Mouse (Mus musculus) limb, embryonic 11.5 days (tissue): ENCODE data around the gene Tom1l1. TPM values are rescaled to one million over a fixed set of nuclear protein-coding genes. Genes with fewer than 3 reads are reported as not detected.
"Not testable (repeated sequence)": the region's sequence is repeated elsewhere in the genome, so short reads cannot be mapped to it uniquely, and the experiment has no call there.

Experiments used
- ATAC-seq: fragments of 200-750 bp; cut with Nextera tagmentation; 2 replicates; pipeline ENCODE4 v1.8.0; 2017; ENCODE audit warnings: low read depth; ENCODE audit not compliant: insufficient number of reproducible peaks, low FRiP score, low TSS enrichment
- DNase-seq: peaks from one replicate; pipeline ENCODE4 v3.0.0-alpha.2; 2015; ENCODE audit warnings: low spot score
- H3K27ac ChIP-seq: fragments of 300-500 bp; sonication (generic); replicated peaks from 2 replicates; pipeline ENCODE4 v1.5.1; 2014; ENCODE audit warnings: low read depth, mild to moderate bottlenecking, low read length
- H3K27me3 ChIP-seq: fragments of 300-500 bp; sonication (generic); 2 replicates; pipeline ENCODE4 v1.6.1; 2014; ENCODE audit warnings: mild to moderate bottlenecking, low read length, mixed read lengths; ENCODE audit not compliant: control insufficient read depth, insufficient read depth
- H3K36me3 ChIP-seq: fragments of 300-500 bp; sonication (generic); 2 replicates; pipeline ENCODE4 v1.6.1; 2014; ENCODE audit warnings: mild to moderate bottlenecking, low read length, moderate library complexity, mixed read lengths; ENCODE audit not compliant: control insufficient read depth, insufficient read depth
- H3K4me1 ChIP-seq: fragments of 300-500 bp; sonication (generic); 2 replicates; pipeline ENCODE4 v1.6.1; 2014; ENCODE audit warnings: low read length, mixed read lengths; ENCODE audit not compliant: control insufficient read depth, insufficient read depth
- H3K4me2 ChIP-seq: fragments of 300-500 bp; sonication (generic); 2 replicates; pipeline ENCODE4 v1.6.1; 2014; ENCODE audit warnings: low read depth, mild to moderate bottlenecking, moderate library complexity; ENCODE audit not compliant: severe bottlenecking
- H3K4me3 ChIP-seq: fragments of 300-500 bp; sonication (generic); 2 replicates; pipeline ENCODE4 v1.5.1; 2014; ENCODE audit warnings: low read depth, low read length
- H3K9ac ChIP-seq: fragments of 300-500 bp; sonication (generic); 2 replicates; pipeline ENCODE4 v1.6.1; 2014; ENCODE audit warnings: mild to moderate bottlenecking, low read length
- H3K9me3 ChIP-seq: fragments of 300-500 bp; sonication (generic); 2 replicates; pipeline ENCODE4 v1.6.1; 2016; ENCODE audit warnings: low read length; ENCODE audit not compliant: control insufficient read depth
- WGBS: fragments of 180-500 bp; shearing (Covaris S2); extraction: QIAGEN DNeasy Blood & Tissue Kit; methylation state at CpG from one replicate; pipeline ENCODE4 v1.1.7; 2014; 5-methylcytosine and 5-hydroxymethylcytosine counted together
- polyA plus RNA-seq: library from polyadenylated mRNA; unstranded; fragments of >200 nt; fragmentation: Nextera tagmentation; extraction: Ambion mirVana; gene quantifications from 2 replicates; pipeline ENCODE4 v1.2.1, GENCODE M21; 2014

Gene Tom1l1
- polyA plus RNA-seq: 13.2 and 14.3 TPM in 2 replicates

- WGBS: 7% methylated on average over 47 of the region's 47 CpGs
- no peak within 1 kb of the TSS for H3K27ac ChIP-seq
These were observed at the start of gene Tom1l1 for GRCm38 (mm10) chr11:90687460-90688416. Gene Tom1l1, minus strand, starts transcription at chr11:90688366.

GRCm38 (mm10) chr11:90733575-90733974 is 45.4 kb upstream of the Tom1l1 start:
- Histone ChIP-seq H3K9me3 (no peaks in the 10 kb centered on the region), H3K4me2 (no peak overlapping the region), H3K36me3 (no peaks in the 10 kb centered on the region), H3K27me3 (no peaks in the 10 kb centered on the region), H3K4me1 (no peaks in the 10 kb centered on the region), H3K9ac (no peak overlapping the region), H3K4me3 (no peak overlapping the region), H3K27ac (no peak overlapping the region)
- DNase-seq (no peak), ATAC-seq (no peak)
- 65% methylated on average over 4 of the region's 4 CpGs for WGBS

More at GRCm38 (mm10) chr11:90687460-90688416, at the start of gene Tom1l1:
- no peaks in the 10 kb centered on the region for H3K36me3 ChIP-seq
- 0 out of 2 replicates have a peak, but pooled peaks cover 2% of the 10 kb centered on the region for H3K27me3 ChIP-seq
- peak within 1 kb of the TSS; percentile 55 for H3K4me3 ChIP-seq
- no peaks in the 10 kb centered on the region for H3K9me3 ChIP-seq
- H3K9ac ChIP-seq: peak within 1 kb of the TSS; percentile 56
- ATAC-seq: peak; percentile 81
- peak within 1 kb of the TSS; percentile 81 for H3K4me2 ChIP-seq
- DNase-seq: peak; percentile 73
- peaks cover 4% of the 10 kb centered on the region; the same call in 1 of the 2 replicates for H3K4me1 ChIP-seq

- Histone ChIP-seq H3K4me3 (no peak overlapping the region), H3K27ac (no peak overlapping the region), H3K9me3 (no peaks in the 10 kb centered on the region), H3K4me2 (no peak overlapping the region), H3K27me3 (no peaks in the 10 kb centered on the region), H3K4me1 (no peaks in the 10 kb centered on the region), H3K36me3 (no peaks in the 10 kb centered on the region), H3K9ac (no peak overlapping the region)
- no peak for ATAC-seq
- WGBS: 80% methylated on average over 10 of the region's 10 CpGs
- DNase-seq: no peak
These were observed 39.4 kb upstream of the Tom1l1 start for GRCm38 (mm10) chr11:90727354-90728125.

- WGBS: 85% methylated on average over 10 of the region's 10 CpGs
- no peaks in the 10 kb centered on the region for H3K4me1 ChIP-seq
- no peak for ATAC-seq
- no peaks in the 10 kb centered on the region for H3K9me3 ChIP-seq
- no peak overlapping the region for H3K4me3 ChIP-seq
- no peaks in the 10 kb centered on the region for H3K36me3 ChIP-seq
- no peak overlapping the region for H3K27ac ChIP-seq
- H3K4me2 ChIP-seq: no peak overlapping the region
- no peak overlapping the region for H3K9ac ChIP-seq
- DNase-seq: no peak
- H3K27me3 ChIP-seq: no peaks in the 10 kb centered on the region
These were observed 38.6 kb upstream of the Tom1l1 start for GRCm38 (mm10) chr11:90726730-90727129.

GRCm38 (mm10) chr11:90722304-90722703 is 34.1 kb upstream of the Tom1l1 start:
- H3K4me1 ChIP-seq: no peaks in the 10 kb centered on the region
- H3K4me3 ChIP-seq: no peak overlapping the region
- DNase-seq (no peak), ATAC-seq (no peak)
- no peak overlapping the region for H3K4me2 ChIP-seq
- H3K36me3 ChIP-seq: no peaks in the 10 kb centered on the region
- no peaks in the 10 kb centered on the region for H3K9me3 ChIP-seq
- no peak overlapping the region for H3K9ac ChIP-seq
- no peak overlapping the region for H3K27ac ChIP-seq
- no peaks in the 10 kb centered on the region for H3K27me3 ChIP-seq
- 78% methylated on average over 3 of the region's 3 CpGs for WGBS

- WGBS: 87% methylated on average over 3 of the region's 3 CpGs
- no peak for ATAC-seq
These were observed 29.6 kb upstream of the Tom1l1 start for GRCm38 (mm10) chr11:90717719-90718118.

GRCm38 (mm10) chr11:90711596-90711995 is 23.4 kb upstream of the Tom1l1 start:
- Histone ChIP-seq H3K4me2 (no peak overlapping the region), H3K27ac (no peak overlapping the region), H3K4me1 (no peaks in the 10 kb centered on the region), H3K9me3 (no peaks in the 10 kb centered on the region), H3K9ac (no peak overlapping the region), H3K4me3 (no peak overlapping the region), H3K27me3 (no peaks in the 10 kb centered on the region), H3K36me3 (no peaks in the 10 kb centered on the region)
- no peak for DNase-seq
- ATAC-seq: no peak
- WGBS: 82% methylated on average over 9 of the region's 9 CpGs

More at GRCm38 (mm10) chr11:90717719-90718118, 29.6 kb upstream of the Tom1l1 start:
- no peak overlapping the region for H3K9ac ChIP-seq
- H3K4me2 ChIP-seq: no peak overlapping the region
- no peak overlapping the region for H3K4me3 ChIP-seq
- no peak for DNase-seq
- H3K27ac ChIP-seq: no peak overlapping the region
- no peaks in the 10 kb centered on the region for H3K9me3 ChIP-seq
- no peaks in the 10 kb centered on the region for H3K4me1 ChIP-seq
- no peaks in the 10 kb centered on the region for H3K27me3 ChIP-seq
- H3K36me3 ChIP-seq: no peaks in the 10 kb centered on the region

- H3K9me3 ChIP-seq, DNase-seq, H3K27ac ChIP-seq, ATAC-seq, H3K27me3 ChIP-seq, H3K36me3 ChIP-seq, H3K9ac ChIP-seq, H3K4me2 ChIP-seq, H3K4me1 ChIP-seq, H3K4me3 ChIP-seq: not testable (repeated sequence)
- 100% methylated on average over 1 of the region's 1 CpGs for WGBS
These were observed 19.0 kb upstream of the Tom1l1 start for GRCm38 (mm10) chr11:90707134-90707533.
